Mouse (Mus musculus) intestine, embryonic 15.5 days (tissue): ENCODE results near the gene Med17. TPM values are rescaled to one million over a fixed set of nuclear protein-coding genes. Genes with fewer than 3 reads are reported as not detected.

Source experiments
- ATAC-seq: fragments of 200-750 bp; cut with Nextera tagmentation; 2 replicates; pipeline ENCODE4 v1.8.0; 2017; ENCODE audit warnings: moderate TSS enrichment, moderate library complexity
- H3K27ac ChIP-seq: fragments of 300-500 bp; sonication (generic); 2 replicates; pipeline ENCODE4 v1.5.1; 2015; ENCODE audit warnings: mild to moderate bottlenecking, inconsistent platforms
- H3K27me3 ChIP-seq: fragments of 300-500 bp; sonication (generic); replicated peaks from 2 replicates; pipeline ENCODE4 v1.6.1; 2015; ENCODE audit warnings: inconsistent platforms
- H3K36me3 ChIP-seq: fragments of 300-500 bp; sonication (generic); 2 replicates; pipeline ENCODE4 v1.6.1; 2015; ENCODE audit warnings: inconsistent platforms
- H3K4me1 ChIP-seq: fragments of 300-500 bp; sonication (generic); replicated peaks from 2 replicates; pipeline ENCODE4 v1.6.1; 2015; ENCODE audit warnings: inconsistent platforms
- H3K4me2 ChIP-seq: fragments of 300-500 bp; sonication (generic); replicated peaks from 2 replicates; pipeline ENCODE4 v1.6.1; 2015; ENCODE audit warnings: mild to moderate bottlenecking, inconsistent platforms
- H3K4me3 ChIP-seq: fragments of 300-500 bp; sonication (generic); replicated peaks from 2 replicates; pipeline ENCODE4 v1.5.1; 2015; ENCODE audit warnings: inconsistent platforms
- H3K9ac ChIP-seq: fragments of 300-500 bp; sonication (generic); 2 replicates; pipeline ENCODE4 v1.6.1; 2015; ENCODE audit warnings: inconsistent platforms
- H3K9me3 ChIP-seq: fragments of 300-500 bp; sonication (generic); 2 replicates; pipeline ENCODE4 v1.6.1; 2016; ENCODE audit warnings: inconsistent platforms
- WGBS: fragments of 180-500 bp; shearing (Covaris S2); methylation state at CpG from one replicate; pipeline ENCODE4 v1.1.7; 2015; 5-methylcytosine and 5-hydroxymethylcytosine counted together
- polyA plus RNA-seq: library from polyadenylated mRNA; unstranded; fragments of >200 nt; fragmentation: Nextera tagmentation; extraction: Ambion mirVana; gene quantifications from 2 replicates; pipeline ENCODE4 v1.2.1, GENCODE M21; 2015

The Med17 gene
- polyA plus RNA-seq, 1 experiment from 2014 or later: 34.5 TPM

- H3K9me3 ChIP-seq: no peaks in the 10 kb centered on the region
- no peaks in the 10 kb centered on the region for H3K27me3 ChIP-seq
- H3K4me1 ChIP-seq: peaks cover 6% of the 10 kb centered on the region; the same call in 1 of the 2 replicates
- H3K4me3 ChIP-seq: peak overlapping the region; percentile 86
- H3K9ac ChIP-seq: peak overlapping the region; percentile 96
- peak overlapping the region; percentile 59 for H3K4me2 ChIP-seq
- ATAC-seq: peak; percentile 13; the same call in 1 of the 2 replicates
- no peak overlapping the region; the same call in 1 of the 2 replicates for H3K27ac ChIP-seq
- H3K36me3 ChIP-seq: peaks cover 4% of the 10 kb centered on the region; the same call in 1 of the 2 replicates
- WGBS: 38% methylated on average over 5 of the region's 5 CpGs
These were observed 754 bp upstream of the Med17 start for GRCm38 (mm10) chr9:15280491-15280879.

- H3K9ac ChIP-seq: peak overlapping the region; percentile 96
- H3K4me3 ChIP-seq: peak overlapping the region; percentile 86
- peaks cover 6% of the 10 kb centered on the region; the same call in 1 of the 2 replicates for H3K4me1 ChIP-seq
- WGBS: 9% methylated on average over 19 of the region's 19 CpGs
- peak overlapping the region; percentile 59 for H3K4me2 ChIP-seq
- peak overlapping the region; percentile 92 for H3K27ac ChIP-seq
- no peaks in the 10 kb centered on the region for H3K9me3 ChIP-seq
- no peaks in the 10 kb centered on the region for H3K27me3 ChIP-seq
- ATAC-seq: no peak
- H3K36me3 ChIP-seq: peaks cover 10% of the 10 kb centered on the region; the same call in 1 of the 2 replicates
These were observed 537 bp downstream of the Med17 start for GRCm38 (mm10) chr9:15279139-15279648.

- Histone ChIP-seq H3K4me2 (peak overlapping the region; percentile 59; the same call in 1 of the 2 replicates), H3K9me3 (no peaks in the 10 kb centered on the region), H3K36me3 (peaks cover 13% of the 10 kb centered on the region; the same call in 1 of the 2 replicates), H3K9ac (no peak overlapping the region), H3K4me3 (no peak overlapping the region), H3K27ac (no peak overlapping the region), H3K4me1 (peaks cover 6% of the 10 kb centered on the region; the same call in 1 of the 2 replicates), H3K27me3 (no peaks in the 10 kb centered on the region)
- ATAC-seq: no peak
- whole genome bisulfite sequencing: 95% methylated on average over 3 of the region's 3 CpGs
These were observed 1.4 kb downstream of the Med17 start for GRCm38 (mm10) chr9:15278343-15278742.

GRCm38 (mm10) chr9:15276855-15277254 is 2.9 kb downstream of the Med17 start:
- no peak for ATAC-seq
- Histone ChIP-seq H3K9me3 (no peaks in the 10 kb centered on the region), H3K4me3 (no peak overlapping the region), H3K36me3 (peaks cover 22% of the 10 kb centered on the region), H3K27me3 (no peaks in the 10 kb centered on the region), H3K27ac (no peak overlapping the region), H3K9ac (no peak overlapping the region), H3K4me2 (no peak overlapping the region), H3K4me1 (peaks cover 6% of the 10 kb centered on the region; the same call in 1 of the 2 replicates)
- 91% methylated on average over 4 of the region's 4 CpGs for WGBS

- no peak overlapping the region for H3K4me2 ChIP-seq
- H3K4me1 ChIP-seq: no peaks in the 10 kb centered on the region
- no peaks in the 10 kb centered on the region for H3K9me3 ChIP-seq
- no peaks in the 10 kb centered on the region for H3K27me3 ChIP-seq
- no peak for ATAC-seq
- H3K4me3 ChIP-seq: no peak overlapping the region
- peaks cover 39% of the 10 kb centered on the region for H3K36me3 ChIP-seq
- no peak overlapping the region for H3K27ac ChIP-seq
- WGBS: 91% methylated on average over 2 of the region's 2 CpGs
- H3K9ac ChIP-seq: no peak overlapping the region
These were observed 5.8 kb downstream of the Med17 start for GRCm38 (mm10) chr9:15273981-15274380.

GRCm38 (mm10) chr9:15263487-15263886 is 16.2 kb downstream of the Med17 start:
- H3K4me3 ChIP-seq: no peak overlapping the region
- WGBS: 95% methylated on average over 10 of the region's 10 CpGs
- no peaks in the 10 kb centered on the region for H3K4me1 ChIP-seq
- no peak for ATAC-seq
- H3K9ac ChIP-seq: no peak overlapping the region
- H3K27ac ChIP-seq: no peak overlapping the region
- no peaks in the 10 kb centered on the region for H3K9me3 ChIP-seq
- H3K27me3 ChIP-seq: no peaks in the 10 kb centered on the region
- H3K4me2 ChIP-seq: no peak overlapping the region
- peaks cover 27% of the 10 kb centered on the region for H3K36me3 ChIP-seq

GRCm38 (mm10) chr9:15261980-15262379 is 17.8 kb downstream of the Med17 start:
- H3K36me3 ChIP-seq: peaks cover 22% of the 10 kb centered on the region

GRCm38 (mm10) chr9:15256214-15256613 is 23.5 kb downstream of the Med17 start:
- 68% methylated on average over 3 of the region's 3 CpGs for WGBS
- Histone ChIP-seq H3K27ac (no peak overlapping the region), H3K9me3 (no peaks in the 10 kb centered on the region), H3K4me2 (no peak overlapping the region), H3K36me3 (peaks cover 4% of the 10 kb centered on the region), H3K9ac (no peak overlapping the region), H3K27me3 (no peaks in the 10 kb centered on the region), H3K4me1 (no peaks in the 10 kb centered on the region; the same call in 1 of the 2 replicates), H3K4me3 (no peak overlapping the region)
- no peak for ATAC-seq

More at GRCm38 (mm10) chr9:15261980-15262379, 17.8 kb downstream of the Med17 start:
- Histone ChIP-seq H3K4me1 (no peaks in the 10 kb centered on the region), H3K27me3 (no peaks in the 10 kb centered on the region), H3K4me3 (no peak overlapping the region), H3K9me3 (no peaks in the 10 kb centered on the region), H3K4me2 (no peak overlapping the region), H3K27ac (0 out of 2 replicates have a peak overlapping the region, but pooled peaks have one; percentile 6), H3K9ac (no peak overlapping the region)
- 66% methylated on average over 8 of the region's 8 CpGs for WGBS
- peak; percentile 68 for ATAC-seq

- no peaks in the 10 kb centered on the region for H3K9me3 ChIP-seq
- H3K4me1 ChIP-seq: no peaks in the 10 kb centered on the region; the same call in 1 of the 2 replicates
- no peak overlapping the region for H3K27ac ChIP-seq
- H3K4me3 ChIP-seq: no peak overlapping the region
- 89% methylated on average over 7 of the region's 7 CpGs for WGBS
- H3K4me2 ChIP-seq: no peak overlapping the region
- H3K27me3 ChIP-seq: no peaks in the 10 kb centered on the region
- H3K36me3 ChIP-seq: no peaks in the 10 kb centered on the region
- no peak overlapping the region for H3K9ac ChIP-seq
- ATAC-seq: no peak
These were observed 25.2 kb downstream of the Med17 start for GRCm38 (mm10) chr9:15254501-15254900.

- Histone ChIP-seq H3K4me3 (no peak overlapping the region), H3K9me3 (no peaks in the 10 kb centered on the region), H3K4me2 (no peak overlapping the region), H3K4me1 (no peaks in the 10 kb centered on the region; the same call in 1 of the 2 replicates), H3K9ac (no peak overlapping the region), H3K27ac (no peak overlapping the region), H3K27me3 (no peaks in the 10 kb centered on the region), H3K36me3 (no peaks in the 10 kb centered on the region)
- ATAC-seq: no peak
- 61% methylated on average over 7 of the region's 7 CpGs for WGBS
These were observed 27.5 kb downstream of the Med17 start for GRCm38 (mm10) chr9:15252196-15252595.

- H3K4me2 ChIP-seq: no peak overlapping the region
- no peak overlapping the region for H3K9ac ChIP-seq
- H3K4me3 ChIP-seq: no peak overlapping the region
- no peaks in the 10 kb centered on the region for H3K27me3 ChIP-seq
- ATAC-seq: peak; percentile 48
- H3K9me3 ChIP-seq: no peaks in the 10 kb centered on the region
- no peak overlapping the region for H3K27ac ChIP-seq
- H3K36me3 ChIP-seq: no peaks in the 10 kb centered on the region
- WGBS: 65% methylated on average over 7 of the region's 7 CpGs
- no peaks in the 10 kb centered on the region; the same call in 1 of the 2 replicates for H3K4me1 ChIP-seq
These were observed 29.4 kb downstream of the Med17 start for GRCm38 (mm10) chr9:15250376-15250775.

- Histone ChIP-seq H3K4me1 (0 out of 2 replicates have a peak, but pooled peaks cover 4% of the 10 kb centered on the region), H3K4me2 (peak overlapping the region; percentile 22; the same call in 1 of the 2 replicates), H3K36me3 (no peaks in the 10 kb centered on the region), H3K9ac (no peak overlapping the region), H3K27ac (peak overlapping the region; percentile 67), H3K4me3 (no peak overlapping the region), H3K9me3 (no peaks in the 10 kb centered on the region), H3K27me3 (no peaks in the 10 kb centered on the region)
- 51% methylated on average over 14 of the region's 14 CpGs for WGBS
- peak; percentile 88 for ATAC-seq
These were observed 34.2 kb downstream of the Med17 start for GRCm38 (mm10) chr9:15245319-15246075.
